Mouse (Mus musculus) small intestine, adult 2 months (tissue): ENCODE data around the gene Gtf2a2. TPM values are rescaled to one million over a fixed set of nuclear protein-coding genes. Genes with fewer than 3 reads are reported as not detected.

Source experiments
- H3K27ac ChIP-seq: fragments of 200-500 bp; 2 replicates; pipeline ENCODE4 v1.5.1; 2012; ENCODE audit warnings: low read depth, low read length, control low read depth, inconsistent platforms; ENCODE audit not compliant: insufficient read depth
- H3K27me3 ChIP-seq: fragments of 200-500 bp; 2 replicates; pipeline ENCODE4 v1.6.1; 2012; ENCODE audit warnings: mild to moderate bottlenecking, moderate library complexity, low read length, inconsistent platforms; ENCODE audit not compliant: control insufficient read depth, insufficient read depth
- H3K36me3 ChIP-seq: fragments of 200-500 bp; 2 replicates; pipeline ENCODE4 v1.6.1; 2012; ENCODE audit warnings: mild to moderate bottlenecking, low read length, control low read depth, inconsistent platforms; ENCODE audit not compliant: control insufficient read depth, insufficient read depth
- H3K4me1 ChIP-seq: fragments of 200-500 bp; 2 replicates; pipeline ENCODE4 v1.6.1; 2012; ENCODE audit warnings: low read length, inconsistent platforms, mixed read lengths; ENCODE audit not compliant: control insufficient read depth, insufficient read depth, insufficient read length
- H3K4me3 ChIP-seq: fragments of 200-500 bp; 2 replicates; pipeline ENCODE4 v1.5.1; 2012; ENCODE audit warnings: low read depth, mild to moderate bottlenecking, control low read depth, inconsistent platforms, low read length, moderate library complexity
- CTCF ChIP-seq: fragments of 200-500 bp; IDR thresholded peaks from 2 replicates; pipeline ENCODE4 v1.5.1; 2012; ENCODE audit warnings: low read depth, mild to moderate bottlenecking, control low read depth, inconsistent platforms, low read length, moderate library complexity, mixed read lengths; ENCODE audit not compliant: insufficient replicate concordance, insufficient read length; ENCODE audit errors: extremely low read depth
- POLR2A ChIP-seq: fragments of 200-500 bp; IDR thresholded peaks from 2 replicates; pipeline ENCODE4 v1.6.1; 2012; ENCODE audit warnings: low read depth, mild to moderate bottlenecking, control low read depth, inconsistent platforms, low read length, moderate library complexity
- WGBS: fragments of 180-500 bp; shearing (Covaris S2); methylation state at CpG from one replicate; pipeline ENCODE4 v1.1.7; 2018; 5-methylcytosine and 5-hydroxymethylcytosine counted together
- polyA plus RNA-seq: library from polyadenylated mRNA; depleted of rRNA; stranded (reverse); fragments of >200 nt; gene quantifications from 2 replicates; pipeline ENCODE4 v1.2.3, GENCODE M21; 2012

Gtf2a2 gene
- polyA plus RNA-seq, 1 experiment, result 9.2 TPM

GRCm38 (mm10) chr9:70044865-70045264 is 32.5 kb downstream of the Gtf2a2 start:
- 63% methylated on average over 2 of the region's 2 CpGs for WGBS
- TF ChIP-seq POLR2A, result no peak
- no peak for TF ChIP-seq CTCF
- Histone ChIP-seq H3K36me3 (no peaks in the 10 kb centered on the region), H3K4me3 (no peak overlapping the region), H3K27ac (no peak overlapping the region), H3K27me3 (no peaks in the 10 kb centered on the region), H3K4me1 (peaks cover 47% of the 10 kb centered on the region)

GRCm38 (mm10) chr9:70046255-70046654 is 33.9 kb downstream of the Gtf2a2 start:
- Histone ChIP-seq H3K27me3 (no peaks in the 10 kb centered on the region), H3K27ac (peak overlapping the region; percentile 73), H3K4me1 (peaks cover 50% of the 10 kb centered on the region), H3K4me3 (no peak overlapping the region), H3K36me3 (no peaks in the 10 kb centered on the region)
- 24% methylated on average over 6 of the region's 6 CpGs for WGBS
- TF ChIP-seq POLR2A (no peak), CTCF (no peak)

GRCm38 (mm10) chr9:70047839-70048238 is 35.5 kb downstream of the Gtf2a2 start:
- no peaks in the 10 kb centered on the region for H3K36me3 ChIP-seq
- no peaks in the 10 kb centered on the region for H3K27me3 ChIP-seq
- H3K4me3 ChIP-seq, result no peak overlapping the region
- 22% methylated on average over 3 of the region's 3 CpGs for WGBS
- H3K27ac ChIP-seq, result peak overlapping the region; percentile 93
- H3K4me1 ChIP-seq, result peaks cover 52% of the 10 kb centered on the region
- TF ChIP-seq POLR2A (no peak), CTCF (no peak)

- Histone ChIP-seq H3K27ac (peak overlapping the region; percentile 93), H3K36me3 (no peaks in the 10 kb centered on the region), H3K4me1 (peaks cover 50% of the 10 kb centered on the region), H3K27me3 (no peaks in the 10 kb centered on the region), H3K4me3 (no peak overlapping the region)
- no peak for TF ChIP-seq CTCF
- TF ChIP-seq POLR2A, result no peak
- 27% methylated on average over 5 of the region's 5 CpGs for whole genome bisulfite sequencing
Observed at GRCm38 (mm10) chr9:70048280-70048679, 35.9 kb downstream of the Gtf2a2 start.

GRCm38 (mm10) chr9:70048751-70049415 is 36.5 kb downstream of the Gtf2a2 start:
- H3K27ac ChIP-seq, result peak overlapping the region; percentile 93

GRCm38 (mm10) chr9:70049416-70049783 is 37.0 kb downstream of the Gtf2a2 start:
- Histone ChIP-seq H3K27me3 (no peaks in the 10 kb centered on the region), H3K36me3 (no peaks in the 10 kb centered on the region), H3K4me1 (peaks cover 48% of the 10 kb centered on the region), H3K4me3 (no peak overlapping the region), H3K27ac (peak overlapping the region; percentile 93; the same call in 1 of the 2 replicates)
- no peak for TF ChIP-seq CTCF
- no peak for TF ChIP-seq POLR2A
- 60% methylated on average over 3 of the region's 3 CpGs for WGBS

More at GRCm38 (mm10) chr9:70048751-70049415, 36.5 kb downstream of the Gtf2a2 start:
- no peaks in the 10 kb centered on the region for H3K27me3 ChIP-seq
- H3K4me3 ChIP-seq, result no peak overlapping the region
- no peak for TF ChIP-seq CTCF
- TF ChIP-seq POLR2A, result no peak
- WGBS, result 34% methylated on average over 6 of the region's 6 CpGs
- H3K4me1 ChIP-seq, result peaks cover 50% of the 10 kb centered on the region
- H3K36me3 ChIP-seq, result no peaks in the 10 kb centered on the region

- Histone ChIP-seq H3K27ac (no peak overlapping the region), H3K36me3 (no peaks in the 10 kb centered on the region), H3K27me3 (no peaks in the 10 kb centered on the region), H3K4me1 (peaks cover 47% of the 10 kb centered on the region), H3K4me3 (no peak overlapping the region)
- WGBS, result 58% methylated on average over 8 of the region's 8 CpGs
- TF ChIP-seq CTCF (no peak), POLR2A (no peak)
Observed at GRCm38 (mm10) chr9:70049839-70050238, 37.5 kb downstream of the Gtf2a2 start.
